Mouse (Mus musculus): ENCODE measurements around the gene Myh2. TPM values are rescaled to one million over a fixed set of nuclear protein-coding genes. Genes with fewer than 3 reads are reported as not detected.

Myh2 gene
- under 1 TPM; 0.29 to 0.47 (median 0.35) TPM for total RNA-seq (2022)

DNA sequence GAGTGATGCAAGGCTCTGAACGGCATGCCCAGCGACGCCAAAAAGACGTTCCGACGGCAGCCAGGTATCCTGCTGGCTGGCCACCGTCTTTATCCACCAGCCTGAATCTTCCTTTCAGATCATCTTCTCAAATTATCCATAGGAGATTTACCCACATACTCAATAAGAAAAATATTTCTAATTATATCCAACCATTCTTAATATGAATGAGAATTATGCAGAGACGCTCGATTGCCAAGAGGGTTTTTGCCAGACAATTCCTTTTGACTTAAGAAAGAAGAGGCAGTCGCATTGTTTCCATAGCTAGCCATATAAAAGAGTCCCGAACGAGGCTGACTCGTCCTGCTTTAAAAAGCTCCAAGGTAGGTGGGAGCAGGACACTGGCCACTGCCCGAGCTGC, at the start of gene Myh2:
Myh2 (plus strand) TSS at position 301 of the 400 bp plus-strand sequence.
- DNase-seq (ENCODE audit: low spot score): no peak

DNA sequence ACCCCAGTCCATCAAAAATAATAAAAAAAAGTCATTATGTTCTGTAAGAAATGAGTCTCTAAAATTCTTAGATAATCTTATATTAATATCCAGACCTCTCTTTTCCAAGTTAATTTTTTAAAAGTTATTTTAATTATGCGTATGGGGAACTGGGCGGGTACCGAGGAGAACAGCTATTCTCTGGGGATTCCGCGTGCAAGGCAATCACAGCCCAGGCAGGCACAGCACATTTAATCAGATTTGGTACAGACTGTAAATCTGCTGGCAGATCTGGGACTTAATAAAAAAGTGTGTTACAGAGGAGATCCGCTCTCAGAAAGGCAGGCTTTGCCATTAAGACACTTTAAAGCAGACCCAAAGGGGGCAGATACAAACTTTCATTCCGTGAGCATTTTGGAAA, 45.9 kb upstream of the Myh2 start:
- DNase-seq (ENCODE audit: low spot score): no peak

- DNase-seq (ENCODE audit: low spot score): no peak
Observed at GRCm38 (mm10) chr11:67125361-67125760, 45.5 kb upstream of the Myh2 start.

GRCm38 (mm10) chr11:67133526-67133925, 37.3 kb upstream of the Myh2 start:
- DNase-seq (ENCODE audit: low spot score): no peak

GRCm38 (mm10) chr11:67134654-67135053, 36.2 kb upstream of the Myh2 start:
- DNase-seq (ENCODE audit: low spot score): no peak

DNA sequence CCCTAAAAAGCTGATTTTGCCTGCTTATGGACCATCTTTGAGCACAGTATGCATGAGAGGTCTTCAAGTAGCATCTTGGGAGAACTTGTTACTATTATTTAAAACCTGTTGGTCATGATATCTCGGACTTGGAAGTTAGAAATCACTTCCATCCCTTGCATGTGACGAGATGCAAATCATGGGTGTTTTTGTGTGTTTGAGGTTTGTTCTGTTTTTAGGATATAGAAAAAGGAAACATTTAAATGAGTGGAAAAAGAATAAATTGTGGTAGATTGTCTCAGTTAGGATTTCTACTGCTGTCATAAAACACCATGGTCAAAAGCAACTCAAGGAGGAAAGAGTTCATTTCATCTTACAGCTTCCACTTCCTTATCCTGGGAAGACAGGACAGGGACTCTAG, 35.3 kb upstream of the Myh2 start:
- no peak for DNase-seq (ENCODE audit: low spot score)

DNA sequence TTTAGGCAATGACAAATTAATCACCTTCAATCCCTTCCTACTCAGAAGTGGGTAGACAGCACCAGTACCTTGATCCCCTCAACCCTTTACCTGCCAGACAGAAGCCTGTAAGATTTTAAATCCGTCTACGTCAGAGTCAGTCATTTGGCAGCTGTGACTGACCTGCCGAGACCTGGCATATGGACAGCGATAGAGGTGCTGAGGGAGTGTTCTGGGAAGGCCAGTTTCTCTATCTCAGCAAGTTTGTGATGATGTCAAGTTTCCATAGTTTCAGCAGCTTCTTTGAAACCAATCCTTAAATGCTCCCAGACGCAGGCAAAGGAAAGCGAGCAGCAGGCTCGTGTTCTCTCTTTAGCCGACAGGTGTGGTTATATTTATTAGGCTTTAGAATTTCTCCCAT, 31.3 kb upstream of the Myh2 start:
- no peak for DNase-seq (ENCODE audit: low spot score)

DNA sequence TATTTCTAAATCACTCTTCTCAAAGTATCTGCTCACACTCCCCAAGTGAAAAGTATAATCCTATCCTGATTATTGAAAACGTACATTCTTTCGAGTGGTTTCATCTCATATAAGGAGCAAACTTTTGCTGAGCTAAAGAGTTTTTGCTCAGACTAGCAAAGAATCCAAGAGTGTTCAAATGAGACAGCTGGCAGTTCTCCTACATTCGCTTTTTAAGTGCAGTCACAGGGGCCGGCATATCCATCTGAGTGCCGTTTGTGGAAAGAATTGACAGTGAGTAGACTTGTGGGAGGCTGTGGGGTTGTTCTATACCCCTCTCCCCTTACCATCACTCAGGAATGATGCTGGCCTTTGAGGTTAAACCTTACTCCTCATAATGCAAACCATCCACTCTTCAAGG, 30.7 kb upstream of the Myh2 start:
- no peak for DNase-seq (ENCODE audit: low spot score)

DNA sequence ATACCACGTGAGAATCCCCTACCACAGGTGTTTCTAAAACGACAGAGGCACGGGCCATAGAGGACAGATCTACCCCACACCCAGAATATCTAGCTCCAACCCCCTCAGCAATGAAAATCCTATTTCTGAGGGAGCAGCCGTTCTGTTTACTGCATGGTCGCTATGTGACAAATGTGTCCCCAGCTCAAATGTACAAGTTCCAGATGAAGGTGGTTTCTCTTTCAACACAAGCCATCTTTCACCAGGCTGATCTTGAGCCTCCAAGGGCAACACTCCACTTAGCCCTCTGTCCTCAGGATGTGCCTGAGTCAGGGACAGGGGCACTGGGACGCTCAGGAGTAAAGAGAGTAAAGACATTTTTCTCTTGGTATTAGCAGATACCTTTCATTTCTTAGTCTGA, 29.8 kb upstream of the Myh2 start:
- no peak for DNase-seq (ENCODE audit: low spot score)

GRCm38 (mm10) chr11:67142047-67142446, 28.8 kb upstream of the Myh2 start:
- DNase-seq (ENCODE audit: low spot score): no peak

- DNase-seq (ENCODE audit: low spot score): no peak
Observed at GRCm38 (mm10) chr11:67143065-67143464, 27.8 kb upstream of the Myh2 start.

DNA sequence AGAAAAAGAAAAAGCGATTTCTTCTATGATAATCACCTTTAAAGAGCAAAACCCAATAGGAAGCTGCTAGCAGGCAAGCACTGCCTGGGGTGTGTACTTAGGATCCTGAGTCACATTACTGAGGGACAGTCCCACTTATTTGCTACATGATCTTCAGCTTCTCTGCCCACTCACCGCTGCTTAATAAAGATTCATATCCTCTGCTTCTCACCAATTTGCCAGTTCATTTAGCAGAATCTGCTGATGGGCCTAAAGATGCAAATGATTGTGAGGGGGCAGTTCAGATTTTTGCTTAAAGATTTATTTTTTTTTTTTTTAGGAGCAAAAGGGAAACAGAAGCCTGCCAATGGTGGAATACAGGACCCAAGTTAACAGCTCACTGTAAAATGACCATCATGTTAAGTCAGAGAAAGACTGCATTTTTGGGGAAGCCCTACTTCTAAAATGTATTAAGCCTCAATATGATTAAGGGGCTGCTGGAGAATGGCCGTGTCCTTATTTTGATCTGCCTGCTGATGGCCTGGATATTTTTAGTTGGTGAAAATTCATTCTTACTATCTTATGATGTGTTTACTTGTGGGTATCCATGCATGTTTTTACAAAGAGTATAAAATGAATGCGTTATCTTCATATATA, 26.8 kb upstream of the Myh2 start:
- DNase-seq (ENCODE audit: low spot score): no peak

DNA sequence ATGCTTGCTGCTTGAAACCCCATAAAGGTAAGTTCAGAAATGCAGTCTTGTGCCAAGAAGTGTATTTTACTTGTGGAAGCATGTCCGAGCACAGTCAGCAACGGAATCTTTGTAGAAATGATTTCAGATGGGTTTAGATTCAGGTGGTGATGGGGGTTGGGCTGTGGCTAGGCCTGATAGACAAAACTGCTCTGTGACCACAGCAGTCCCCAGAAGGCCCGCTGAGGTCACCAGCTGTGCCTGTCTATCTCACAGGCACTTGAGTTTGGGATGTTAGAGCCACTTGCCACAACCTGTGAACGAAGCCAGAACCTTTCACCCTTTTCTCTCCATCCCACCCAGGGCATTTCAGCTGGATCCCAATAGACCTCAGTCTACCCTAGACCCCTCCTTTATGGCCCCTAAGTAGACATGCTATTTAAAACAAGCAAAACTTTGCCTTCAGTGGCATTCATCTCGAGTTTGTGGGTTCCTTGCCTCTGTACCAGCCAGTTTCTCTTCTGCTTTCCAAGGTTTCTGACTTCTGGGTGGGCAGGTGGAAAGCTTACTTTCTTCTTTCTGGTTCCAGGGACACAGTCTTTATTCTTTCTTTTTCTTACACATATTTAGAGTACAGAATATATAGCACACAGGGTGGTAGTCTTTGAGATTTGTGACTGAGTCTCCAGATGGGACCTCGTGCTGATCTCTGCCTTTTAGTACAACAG, 26.1 kb upstream of the Myh2 start:
- DNase-seq (ENCODE audit: low spot score): no peak

DNA sequence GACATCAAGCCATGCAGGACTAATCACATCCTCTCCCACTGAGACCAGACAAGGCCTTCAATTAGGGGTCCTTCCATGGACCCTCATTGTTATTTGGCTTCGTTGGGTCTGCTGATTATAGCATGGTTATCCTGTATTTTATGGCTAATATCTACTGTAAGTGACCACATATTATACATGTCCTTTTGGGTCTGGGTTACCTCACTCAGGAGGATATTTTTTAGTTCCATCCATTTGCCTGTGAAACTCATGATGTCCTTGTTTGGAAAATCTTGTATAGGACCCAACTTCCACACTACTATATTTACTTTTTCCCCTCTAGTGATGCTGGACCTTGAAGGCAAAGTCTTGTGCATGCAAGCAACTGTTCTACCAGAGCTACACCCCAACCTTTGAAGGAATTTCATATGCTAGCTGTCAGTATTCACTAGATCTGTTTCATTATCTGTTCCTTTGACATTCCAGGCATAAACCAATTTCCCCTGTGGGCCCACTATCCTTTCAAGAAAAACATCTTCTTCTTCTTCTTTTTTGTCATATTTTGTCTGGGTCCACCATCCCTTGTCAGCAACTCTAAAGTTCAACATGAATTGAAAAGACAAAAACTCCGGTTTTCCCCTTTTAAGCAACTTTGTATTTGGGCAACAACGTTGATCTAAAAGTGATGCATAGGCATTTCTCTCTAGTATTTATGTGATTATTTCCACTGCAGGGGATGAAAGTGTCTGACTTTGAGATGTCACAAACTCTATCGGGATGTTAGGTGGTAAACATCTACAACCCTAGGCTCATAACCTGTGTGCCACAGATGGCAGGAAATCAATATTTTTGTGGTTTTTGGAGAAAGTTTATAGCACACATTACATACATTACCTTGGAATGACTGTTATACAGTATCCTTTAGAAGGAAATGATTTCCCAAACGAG, 25.1 kb upstream of the Myh2 start:
- no peak for DNase-seq (ENCODE audit: low spot score)

- DNase-seq (ENCODE audit: low spot score): no peak
Observed at GRCm38 (mm10) chr11:67146409-67147282, 24.2 kb upstream of the Myh2 start.

DNA sequence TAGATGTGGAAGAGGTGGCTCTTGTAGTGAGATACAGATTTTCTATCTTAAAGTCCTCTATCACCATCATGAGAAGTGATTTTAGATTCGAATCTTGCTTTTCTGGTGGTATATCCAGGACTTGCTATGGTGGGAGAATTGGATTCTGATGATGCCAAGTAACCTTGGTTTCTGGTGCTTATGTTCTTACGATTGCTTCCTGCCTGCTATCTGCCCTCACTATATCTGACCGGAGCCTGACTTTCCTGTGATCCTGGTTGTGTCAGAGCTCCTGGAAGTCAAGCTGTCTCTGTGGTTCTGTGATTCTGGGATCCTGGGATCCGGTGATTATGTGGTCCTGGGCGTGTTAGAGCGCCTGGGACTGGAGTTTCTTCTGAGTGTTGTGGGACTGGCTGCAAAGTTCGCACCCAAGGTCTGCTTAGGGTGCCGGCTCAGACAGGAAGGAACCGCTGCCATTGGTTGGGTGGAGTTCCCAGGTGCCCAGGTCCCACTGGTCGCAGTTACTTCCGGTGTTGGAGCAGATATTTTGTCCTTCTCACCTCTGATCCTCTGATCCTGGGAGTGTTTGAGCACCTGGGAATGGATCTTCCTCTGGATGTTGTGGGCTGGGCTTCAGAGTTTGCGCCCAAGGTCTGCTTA, 23.4 kb upstream of the Myh2 start:
- no peak for DNase-seq (ENCODE audit: low spot score)

DNA sequence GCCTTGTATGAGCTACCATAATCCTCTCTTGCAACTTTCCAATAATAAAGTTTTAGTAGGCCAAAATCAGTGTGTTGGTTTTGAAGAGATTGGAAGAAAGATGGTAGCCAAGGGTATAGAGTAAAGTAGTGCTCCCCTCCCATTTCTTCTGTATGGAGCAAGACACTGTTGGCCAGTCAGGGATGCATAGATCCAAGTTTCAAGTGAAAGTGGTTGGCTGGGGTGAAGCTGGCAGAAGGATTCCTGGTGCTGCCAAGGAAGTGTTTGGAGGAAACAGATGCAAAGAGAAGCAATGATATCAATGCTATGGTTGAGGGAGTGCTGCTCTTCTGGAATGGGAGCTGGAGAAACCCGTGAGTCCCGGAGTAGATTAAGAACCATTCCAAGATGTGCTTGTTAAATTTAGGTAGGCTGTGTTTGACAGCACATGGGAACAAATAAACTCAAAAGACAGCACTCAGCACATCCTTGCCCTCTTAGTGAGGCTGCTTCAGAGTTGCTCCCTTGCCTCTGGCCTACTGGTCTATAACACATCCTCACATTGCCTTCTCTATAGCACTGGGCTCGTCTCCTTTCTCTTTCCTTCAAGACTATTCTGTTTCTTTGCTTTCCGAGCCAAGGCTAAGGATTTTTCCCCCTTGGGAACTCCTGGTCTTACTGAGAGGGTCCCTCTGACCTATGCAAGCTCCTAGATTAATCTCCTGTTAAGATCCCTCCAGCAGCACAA, 22.4 kb upstream of the Myh2 start:
- DNase-seq (ENCODE audit: low spot score): no peak

DNA sequence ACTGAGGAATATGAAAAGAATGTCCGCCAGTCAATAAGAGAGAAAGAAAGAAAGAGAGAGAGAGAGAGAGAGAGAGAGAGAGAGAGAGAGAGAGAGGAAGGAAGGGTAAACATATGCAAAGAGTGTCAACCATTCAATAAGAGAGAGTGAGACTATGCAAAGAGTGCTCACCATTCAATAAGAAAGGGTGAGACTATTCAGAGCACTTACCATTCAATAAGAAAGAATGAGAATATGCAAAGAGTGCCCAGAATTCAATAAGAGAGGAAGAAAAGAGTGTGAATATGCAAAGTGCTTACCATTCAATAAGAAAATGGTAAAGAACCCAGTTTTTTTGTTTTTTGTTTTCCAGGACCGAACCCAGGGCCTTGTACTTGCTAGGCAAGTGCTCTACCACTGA, 20.6 kb upstream of the Myh2 start:
- DNase-seq (ENCODE audit: low spot score): no peak

DNA sequence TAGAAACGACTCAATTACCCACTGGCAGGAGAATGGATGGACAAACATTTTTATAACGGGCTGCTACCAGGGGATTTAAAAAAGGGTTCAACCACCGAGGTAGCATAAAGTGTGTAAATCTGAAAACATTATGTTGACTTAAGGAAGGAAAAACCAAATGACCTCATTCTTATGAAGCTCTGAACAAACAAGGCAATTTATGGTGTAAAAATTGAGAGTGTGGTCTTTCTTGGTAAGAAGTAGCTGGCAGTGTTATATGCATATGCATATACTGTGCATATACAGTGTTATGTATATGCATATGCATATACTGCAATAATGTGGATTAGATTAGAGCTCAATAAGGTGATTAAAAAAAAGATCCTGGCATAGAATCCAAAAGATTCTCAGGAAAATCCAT, 19.7 kb upstream of the Myh2 start:
- no peak for DNase-seq (ENCODE audit: low spot score)

Measured in heart, adult 8-10 months (tissue).